Mouse (Mus musculus) embryo, embryonic 10.5 days (tissue): ENCODE data around the gene Mmp28.
A peak's percentile ranks its signal among the peaks of the same experiment; 100 is the strongest.

Experiments
- DNase-seq: peaks from one replicate; pipeline ENCODE4 v3.0.0-alpha.2; 2015; ENCODE audit warnings: low spot score

The Mmp28 gene

DNA sequence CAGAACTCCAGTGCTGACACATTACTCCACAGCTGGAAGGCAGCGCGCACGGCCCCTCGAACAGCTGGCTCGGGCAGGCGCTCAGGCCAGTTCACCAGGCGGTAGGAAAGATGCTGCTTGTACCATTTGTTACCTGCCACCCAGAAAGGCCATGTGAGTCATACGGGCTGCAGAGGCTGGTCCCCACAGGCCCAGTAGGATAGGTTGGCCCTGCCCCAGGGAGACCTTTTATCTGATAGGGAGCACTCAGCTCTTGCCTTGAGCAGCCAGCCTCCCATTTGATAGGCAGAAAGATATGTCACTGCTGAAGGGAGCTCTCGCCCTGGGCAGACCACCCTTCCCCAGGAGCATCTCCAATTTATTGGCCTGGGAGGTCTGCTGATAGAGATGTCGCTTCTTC, 15.3 kb downstream of the Mmp28 start:
- DNase-seq = no peak

DNA sequence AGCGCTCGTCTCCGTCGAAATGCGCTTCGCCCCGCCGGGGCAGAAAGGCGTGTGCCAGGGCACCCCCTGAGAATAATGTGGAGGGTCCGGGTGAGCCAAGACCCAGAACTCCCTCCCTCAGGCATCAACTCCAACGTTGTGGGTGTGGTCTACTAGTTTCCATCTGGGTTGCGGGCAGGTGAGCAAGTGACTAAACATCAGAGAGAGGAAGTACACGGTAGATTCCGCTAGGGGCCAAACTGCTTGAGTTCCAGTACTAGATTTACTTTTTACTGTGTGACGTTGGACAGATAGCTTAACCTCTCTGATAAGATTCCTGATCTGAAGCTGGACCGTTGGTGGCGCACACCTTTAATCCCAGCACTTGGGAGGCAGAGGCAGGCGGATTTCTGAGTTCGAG, 17.9 kb downstream of the Mmp28 start:
- DNase-seq = no peak

DNA sequence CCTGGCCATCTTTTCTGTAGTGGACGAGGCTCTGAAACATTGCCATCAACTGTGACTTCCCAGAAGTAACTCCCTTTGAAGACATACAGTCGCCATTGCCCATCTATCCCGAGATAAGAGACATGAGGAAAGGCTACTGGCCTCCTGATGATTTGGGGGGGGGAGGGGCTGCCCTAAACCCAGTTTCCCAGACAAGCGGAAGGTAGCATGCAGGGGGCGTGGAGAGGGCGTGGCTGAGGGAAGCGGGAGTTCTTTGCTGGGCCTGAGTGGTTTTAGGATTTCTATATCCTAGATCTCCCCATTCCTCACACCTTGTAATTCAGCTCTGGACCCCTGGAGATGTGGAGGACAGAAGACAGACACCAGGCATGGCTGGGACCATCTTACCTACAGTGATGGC, 19.0 kb downstream of the Mmp28 start:
- peak; percentile 30 for DNase-seq

DNA sequence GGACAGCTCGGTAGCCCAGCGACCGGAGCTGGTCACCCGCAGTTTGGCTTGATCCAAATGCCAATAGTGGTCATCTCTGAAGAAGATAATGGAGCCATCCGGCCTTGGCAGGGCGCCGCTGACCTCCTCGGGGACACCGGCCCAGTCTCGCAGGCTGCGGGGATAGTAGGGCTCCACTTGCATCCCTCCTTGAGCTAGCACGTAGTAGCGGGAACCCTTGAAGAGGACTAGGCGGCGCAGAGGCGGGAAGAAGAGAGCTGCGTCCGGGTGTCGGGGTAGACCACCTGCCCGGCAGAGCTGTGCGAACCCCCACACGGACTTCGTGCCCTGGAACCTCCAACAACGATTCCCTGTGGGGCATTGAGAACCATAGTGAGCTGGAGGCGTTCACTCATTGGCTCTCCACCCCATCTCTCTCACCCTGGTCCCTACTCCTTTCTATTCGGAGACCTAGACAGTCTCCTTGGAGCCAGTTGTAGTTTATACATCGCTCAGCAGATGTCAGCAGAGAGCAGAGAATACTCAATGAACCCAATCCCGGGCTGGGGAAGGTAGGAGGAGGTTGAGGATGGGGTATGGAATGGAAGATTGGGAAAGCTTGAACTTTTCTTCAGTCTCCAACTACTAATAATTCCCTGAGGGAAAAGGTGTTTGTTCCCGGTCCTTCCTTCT, 20.1 kb downstream of the Mmp28 start:
- peak; percentile 94 for DNase-seq

DNA sequence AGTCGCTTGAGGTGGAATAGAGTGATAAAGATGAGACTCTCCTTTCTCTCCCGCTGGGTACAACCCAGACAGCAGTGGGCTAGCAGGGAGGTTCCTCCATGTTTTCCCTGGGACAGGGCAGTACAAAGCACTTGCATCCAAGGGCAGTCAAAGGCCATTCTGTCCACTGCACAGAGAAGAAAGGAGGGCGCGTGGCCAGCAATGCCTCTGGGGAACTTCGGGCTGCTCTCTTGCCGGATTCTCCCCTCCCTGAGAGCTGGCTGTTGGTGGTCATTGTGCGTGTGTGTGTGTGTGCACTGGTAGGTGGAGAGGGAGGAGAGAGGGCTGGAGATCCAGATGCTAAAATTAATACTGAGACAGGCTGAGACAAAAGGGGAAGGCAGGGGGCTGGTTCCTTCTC, 21.6 kb downstream of the Mmp28 start:
- DNase-seq = no peak

DNA sequence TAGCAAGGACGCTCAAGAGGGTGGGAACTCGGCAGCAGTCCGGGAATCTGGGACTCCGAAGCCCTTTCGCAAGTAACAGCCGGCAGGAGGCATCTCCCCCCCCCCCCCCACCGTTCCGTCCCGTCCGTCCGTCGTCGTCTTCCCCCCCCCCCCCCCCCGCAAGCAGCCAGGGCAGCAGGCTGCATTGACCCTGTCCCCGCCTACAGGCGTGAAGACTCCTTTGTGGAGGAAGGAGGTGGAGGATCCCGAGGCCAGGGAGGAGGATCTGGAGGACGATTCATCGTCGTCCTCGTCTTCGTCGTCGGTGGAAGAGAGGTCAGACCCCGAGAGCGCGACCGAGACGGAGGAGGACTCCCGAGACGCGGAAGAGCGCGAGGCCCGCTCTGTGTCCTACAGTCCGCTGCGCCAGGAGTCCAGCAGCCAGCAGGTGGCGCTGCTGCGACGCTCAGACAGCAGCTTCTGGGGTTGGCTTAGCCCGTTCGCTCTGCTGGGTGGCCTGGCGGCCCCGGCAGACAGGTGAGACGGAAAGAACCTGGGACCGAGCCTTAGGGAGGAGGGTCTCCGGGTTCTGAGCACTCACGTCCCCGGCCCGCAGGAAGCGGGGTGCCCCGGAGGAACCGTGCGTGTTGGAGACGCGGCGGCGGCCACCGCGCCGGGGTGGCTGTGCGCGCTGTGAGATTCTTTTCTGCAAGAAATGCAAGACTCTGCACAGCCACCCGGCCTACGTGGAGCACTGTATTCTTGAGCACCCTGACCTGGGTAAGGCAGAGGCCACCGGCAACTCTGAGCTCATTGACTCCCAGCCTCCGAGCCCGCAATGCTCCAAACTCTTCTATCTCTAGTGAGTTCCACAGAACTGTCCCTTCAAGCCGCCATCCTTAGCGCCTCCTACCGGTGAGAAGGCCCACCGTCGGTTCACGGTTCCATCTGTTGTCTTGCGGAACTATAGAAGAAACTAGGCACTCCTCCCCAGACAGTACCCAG, 22.5 kb downstream of the Mmp28 start:
- peak; percentile 96 for DNase-seq

DNA sequence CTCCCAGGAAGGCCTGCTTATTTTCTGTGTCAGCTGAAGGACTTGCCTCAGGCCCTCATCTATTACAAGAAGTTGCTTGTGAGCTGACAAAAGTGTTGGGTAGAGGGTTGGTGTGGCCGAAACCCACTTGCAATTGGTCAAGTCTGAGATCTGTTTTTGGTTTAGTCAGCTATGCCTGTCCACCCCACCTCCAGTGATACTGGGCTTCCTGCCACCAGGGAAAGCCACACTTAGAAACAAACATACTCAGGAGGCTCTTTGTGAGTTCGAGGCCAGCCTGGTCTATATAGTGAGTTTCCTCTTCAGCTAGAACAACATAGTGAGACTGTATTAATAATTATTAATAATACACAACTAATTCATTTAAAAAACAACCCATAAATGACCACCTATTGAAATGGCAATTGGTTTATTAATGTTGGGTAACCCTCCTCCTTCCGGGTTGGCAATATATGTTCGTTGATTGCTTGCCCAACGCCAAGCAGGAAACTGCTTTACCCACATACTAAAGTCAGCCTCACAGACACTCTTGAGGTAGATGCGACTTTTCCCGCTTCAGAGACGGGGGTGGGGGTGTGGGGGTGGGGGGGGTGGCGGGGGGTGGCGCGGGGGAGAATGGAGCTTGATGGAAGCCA, 23.3 kb downstream of the Mmp28 start:
- no peak for DNase-seq

DNA sequence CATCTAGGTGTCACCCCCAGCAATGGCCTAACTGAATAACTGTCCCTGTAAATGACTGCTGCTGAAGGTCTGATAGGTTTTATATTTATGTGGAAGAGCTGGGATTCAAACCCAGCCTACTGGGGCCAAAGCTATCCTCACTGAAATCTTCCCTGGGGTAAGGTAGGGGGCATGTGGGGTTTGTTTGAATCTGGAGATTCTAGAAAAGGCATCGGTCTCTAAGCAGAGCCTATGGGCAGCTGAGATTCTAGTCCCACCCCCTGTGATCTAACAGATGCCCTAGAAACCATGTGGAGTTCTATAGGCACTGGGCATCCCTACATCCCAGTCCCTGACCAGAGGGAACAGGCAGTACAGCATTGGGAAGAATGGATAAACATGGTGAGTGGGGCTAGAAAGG, 25.5 kb downstream of the Mmp28 start, which contains the start of gene 1700020L24Rik:
Gene 1700020L24Rik (plus strand): TSS at position 301 of the 400 bp plus-strand sequence.
- no peak for DNase-seq

DNA sequence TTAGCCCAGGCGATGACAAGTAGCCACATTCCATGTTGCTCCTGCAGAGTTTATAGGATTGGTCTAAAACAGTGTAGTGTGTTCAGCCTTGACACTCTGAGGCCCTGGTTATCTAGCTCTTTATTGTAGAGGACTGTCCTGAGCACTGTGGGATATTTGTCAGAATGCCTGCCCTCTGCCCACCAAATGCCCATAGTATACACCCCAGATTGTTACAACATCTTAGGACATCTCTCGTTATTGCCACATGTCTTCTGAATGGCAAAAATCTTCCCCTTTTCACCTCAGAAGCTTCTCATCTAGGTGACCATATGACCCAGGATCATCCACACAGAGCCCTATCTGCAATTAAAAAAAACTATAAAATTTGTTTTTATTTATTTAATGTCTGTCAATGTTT, 30.3 kb downstream of the Mmp28 start:
- DNase-seq = no peak

DNA sequence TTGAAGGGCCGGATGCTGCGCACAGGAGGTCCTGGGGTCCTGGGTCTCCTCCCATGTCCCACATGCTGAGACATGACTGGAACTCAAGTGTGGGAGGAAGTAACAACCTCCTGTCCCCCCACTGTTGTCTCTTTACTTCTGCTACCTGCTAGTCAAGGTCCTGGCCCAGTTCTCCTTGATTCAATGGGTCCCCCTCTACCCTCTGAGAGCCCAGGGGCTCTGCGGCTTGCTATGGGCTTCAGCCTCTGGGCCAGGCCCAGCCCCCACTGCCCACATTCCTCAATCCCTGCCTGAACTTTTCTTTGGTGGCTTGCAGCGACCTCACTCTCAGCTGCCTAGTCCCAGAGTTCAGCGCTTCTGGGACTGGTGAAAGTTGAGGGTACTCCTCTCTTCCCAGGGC, 33.5 kb downstream of the Mmp28 start, which contains the start of gene Gas2l2:
Gene Gas2l2 (minus strand): TSS at position 101 of the 400 bp plus-strand sequence.
- DNase-seq = no peak

DNA sequence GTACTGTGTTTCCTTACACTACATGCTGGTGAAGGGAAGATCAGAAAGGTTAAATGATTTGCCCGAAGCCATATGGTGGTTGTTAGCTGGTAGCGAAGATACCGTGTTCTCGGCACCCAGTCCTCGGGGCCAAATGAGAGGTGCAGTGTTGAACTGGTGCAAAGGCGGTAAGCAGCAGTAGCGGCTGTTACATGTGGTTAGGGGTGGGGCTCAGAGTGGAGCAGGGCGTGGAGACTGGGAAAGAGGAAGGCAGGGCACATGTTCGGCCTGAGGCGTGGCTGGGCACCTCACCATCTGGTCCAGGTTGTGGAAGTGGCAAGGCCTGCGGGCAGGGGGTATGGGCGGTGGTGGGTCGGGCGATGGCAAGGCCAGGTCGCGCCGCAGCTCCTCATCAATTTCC, 35.9 kb downstream of the Mmp28 start:
- no peak for DNase-seq

DNA sequence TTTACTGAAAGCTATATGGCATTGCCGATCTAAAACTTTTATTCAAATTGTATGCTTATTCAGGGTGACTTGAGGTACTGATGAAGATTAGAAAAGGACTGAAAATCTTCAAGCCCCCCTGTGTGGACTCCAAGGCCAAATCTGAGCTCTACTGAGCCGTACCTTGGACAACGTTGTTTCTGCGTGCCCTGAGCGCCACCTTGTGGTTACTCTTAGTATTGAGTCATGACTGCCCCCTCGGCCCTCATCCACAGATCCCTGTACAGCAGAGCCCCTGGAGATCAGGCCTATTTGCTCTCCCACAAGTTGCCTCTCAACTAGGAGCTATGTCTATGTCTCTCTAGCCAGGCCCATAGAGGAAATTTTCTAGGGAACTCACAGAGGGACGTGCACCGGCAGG, 38.2 kb downstream of the Mmp28 start:
- DNase-seq = peak; percentile 89

DNA sequence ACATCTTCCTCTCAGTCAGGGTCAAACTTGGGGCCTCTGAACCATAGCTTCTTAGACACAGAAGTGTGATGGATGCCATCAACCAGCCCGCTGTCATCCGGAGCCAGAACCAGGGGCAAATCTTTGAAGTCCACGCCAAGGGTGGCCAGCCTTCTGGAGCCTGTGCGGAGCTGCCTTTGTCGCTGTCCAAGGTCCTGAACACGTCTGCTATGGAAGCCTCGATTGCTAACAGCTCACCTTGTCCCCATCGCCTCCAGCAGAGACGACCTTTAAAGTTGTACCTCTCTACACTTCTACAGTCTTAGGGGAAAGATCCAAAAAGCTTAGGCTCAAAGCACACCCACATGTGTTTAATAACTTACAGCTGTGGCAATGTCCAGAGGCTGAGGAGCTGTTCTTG, 41.6 kb downstream of the Mmp28 start:
- peak; percentile 85 for DNase-seq

DNA sequence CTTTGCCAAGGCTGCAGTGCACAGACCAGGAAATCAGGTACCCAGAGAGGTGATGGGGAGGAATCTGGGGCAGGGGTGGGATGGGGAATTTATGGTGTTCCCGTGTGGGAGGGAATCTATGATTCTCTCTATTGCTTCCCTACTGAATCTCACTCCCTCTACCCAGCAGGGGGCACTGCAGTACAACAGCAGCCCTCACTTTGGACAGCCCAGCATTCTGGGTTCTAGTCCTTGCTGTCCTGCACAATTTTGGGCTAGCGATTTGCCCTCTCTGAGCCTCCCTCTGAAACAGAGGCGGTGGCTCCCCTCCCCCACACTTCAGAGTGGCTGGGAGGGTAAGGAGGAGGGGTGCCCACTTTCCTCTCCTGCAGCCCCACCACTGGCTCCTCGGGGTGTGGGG, 42.5 kb downstream of the Mmp28 start:
- peak; percentile 33 for DNase-seq

DNA sequence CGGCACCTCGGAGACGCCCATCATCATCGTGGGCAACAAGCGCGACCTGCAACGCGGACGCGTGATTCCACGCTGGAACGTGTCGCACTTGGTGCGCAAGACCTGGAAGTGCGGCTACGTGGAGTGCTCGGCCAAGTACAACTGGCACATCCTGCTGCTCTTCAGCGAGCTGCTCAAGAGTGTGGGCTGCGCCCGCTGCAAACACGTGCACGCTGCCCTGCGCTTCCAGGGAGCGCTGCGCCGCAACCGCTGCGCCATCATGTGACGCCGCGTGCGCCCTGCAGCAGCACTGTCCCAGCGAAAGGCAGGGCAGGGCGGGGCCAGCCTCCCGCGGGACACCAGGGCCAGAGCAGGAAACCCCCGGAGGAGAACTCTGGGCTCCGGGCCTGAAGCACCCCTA, 44.3 kb downstream of the Mmp28 start:
- DNase-seq = peak; percentile 51

DNA sequence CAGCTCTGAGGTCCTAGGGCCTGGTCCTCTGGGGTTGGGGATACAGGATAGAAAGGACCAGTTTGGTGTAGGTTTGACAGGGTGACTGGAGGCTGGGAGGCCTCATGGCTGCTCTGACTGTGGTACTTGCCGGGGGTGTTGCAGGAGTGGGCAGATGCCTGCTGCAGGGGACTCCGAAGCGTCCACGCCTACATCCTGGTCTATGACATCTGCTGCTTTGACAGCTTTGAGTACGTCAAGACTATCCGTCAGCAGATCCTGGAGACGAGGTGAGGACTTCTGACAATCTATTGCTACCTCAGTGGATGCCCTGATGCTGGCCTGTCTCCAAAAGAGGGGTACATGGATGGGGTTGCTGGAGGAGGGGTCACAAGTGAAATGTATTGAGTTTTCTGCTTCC, 45.2 kb downstream of the Mmp28 start:
- DNase-seq = no peak

DNA sequence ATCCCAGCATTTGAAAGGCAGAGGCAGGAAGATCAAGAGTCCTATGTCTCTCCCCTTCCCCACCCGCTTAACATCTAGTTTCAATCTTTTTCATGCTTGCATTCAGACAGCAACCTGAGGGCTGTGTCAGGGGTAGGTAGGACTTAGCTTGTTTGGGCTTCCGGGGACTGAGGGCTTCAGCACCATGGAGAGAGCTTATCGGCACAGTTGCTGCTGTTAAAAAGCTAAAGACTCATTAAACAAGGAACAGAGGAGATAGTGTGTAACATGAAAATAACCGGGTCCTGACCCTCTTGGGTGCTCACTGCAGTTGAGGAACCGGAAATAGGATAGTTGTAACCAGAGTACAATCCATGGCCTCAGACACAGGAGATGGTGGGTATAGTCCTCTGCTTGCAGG, 45.8 kb downstream of the Mmp28 start:
- peak; percentile 83 for DNase-seq

DNA sequence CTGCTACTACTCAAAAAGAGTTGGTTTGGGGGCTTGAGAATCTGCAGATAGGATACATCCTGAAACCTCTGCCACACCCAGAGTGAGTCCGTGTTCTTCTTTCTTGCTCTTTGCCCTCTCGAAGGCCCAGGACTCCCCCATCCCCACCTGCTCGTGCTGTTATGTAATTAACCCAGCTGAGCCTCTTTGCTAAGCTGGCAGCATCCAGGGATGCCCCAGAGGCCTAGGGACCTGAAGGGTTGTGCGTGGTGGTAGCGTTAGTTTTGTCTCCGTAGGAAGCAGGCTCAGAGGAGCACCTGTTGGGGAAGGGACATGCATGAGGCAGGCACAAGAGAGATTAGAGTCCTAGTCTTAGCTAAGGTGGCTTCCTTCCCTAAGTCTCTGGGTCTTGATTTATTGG, 52.4 kb downstream of the Mmp28 start:
- DNase-seq = peak; percentile 9

DNA sequence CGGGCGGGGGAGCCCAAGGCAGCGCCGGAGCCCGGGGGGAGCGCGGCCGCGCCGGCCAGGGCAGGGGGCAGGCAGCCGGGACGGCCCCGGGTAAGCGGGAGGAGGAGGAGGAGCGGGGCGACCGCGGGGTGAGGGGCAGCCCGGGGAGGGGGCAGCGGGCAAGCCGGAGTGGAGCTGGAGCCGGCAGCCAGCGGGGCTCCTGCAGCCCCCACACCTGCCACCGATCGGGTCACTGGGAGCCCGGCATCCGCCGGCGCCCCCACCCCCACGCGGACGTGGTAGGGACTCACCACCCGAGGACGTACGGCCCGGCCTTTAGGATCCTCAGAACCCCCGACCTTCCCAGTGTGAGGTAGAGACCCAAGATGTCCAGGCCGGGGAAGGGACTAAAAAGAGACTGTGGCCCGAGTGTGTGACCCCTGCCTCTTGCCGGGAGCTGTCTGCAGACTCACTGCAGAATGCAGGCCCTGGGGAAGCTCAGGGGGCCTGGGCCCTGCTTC, 53.0 kb downstream of the Mmp28 start:
- peak; percentile 33 for DNase-seq

DNA sequence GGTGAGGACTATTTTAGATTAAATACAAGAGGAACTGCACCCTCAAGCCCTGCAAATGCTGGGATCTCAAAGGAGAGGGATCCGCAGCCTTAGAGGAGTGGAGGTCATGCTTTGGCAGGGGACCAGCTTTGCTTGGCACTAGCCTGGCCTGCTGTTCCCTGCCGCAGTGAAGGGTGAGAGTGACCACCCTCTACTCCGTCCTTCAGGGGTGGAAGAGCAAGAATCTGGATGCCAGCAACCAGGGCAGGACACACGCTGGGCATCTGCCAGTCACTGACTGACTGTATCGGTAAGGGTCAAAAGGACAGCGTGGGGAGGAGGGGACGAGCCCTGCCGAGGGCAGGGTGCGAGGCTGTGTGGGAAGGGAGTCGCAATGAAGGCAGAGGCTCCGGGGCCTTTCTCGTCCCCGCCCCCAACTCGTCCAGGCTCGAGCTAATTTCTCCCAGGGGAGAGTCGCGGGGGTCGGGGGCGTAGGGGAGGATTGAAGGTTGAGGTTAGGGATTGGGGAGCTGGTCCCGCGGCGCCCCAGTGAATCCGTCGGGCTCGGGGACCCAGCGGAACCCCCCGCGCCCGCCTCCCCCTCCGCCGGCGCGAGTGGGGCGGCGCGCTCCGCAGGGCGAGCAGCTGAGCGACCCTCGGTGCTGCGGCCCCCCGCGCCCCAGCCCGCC, 53.6 kb downstream of the Mmp28 start, which contains the start of gene Rasl10b:
Gene Rasl10b (plus strand): TSS at position 51 of the 668 bp plus-strand sequence.
- DNase-seq = peak; percentile 62

DNA sequence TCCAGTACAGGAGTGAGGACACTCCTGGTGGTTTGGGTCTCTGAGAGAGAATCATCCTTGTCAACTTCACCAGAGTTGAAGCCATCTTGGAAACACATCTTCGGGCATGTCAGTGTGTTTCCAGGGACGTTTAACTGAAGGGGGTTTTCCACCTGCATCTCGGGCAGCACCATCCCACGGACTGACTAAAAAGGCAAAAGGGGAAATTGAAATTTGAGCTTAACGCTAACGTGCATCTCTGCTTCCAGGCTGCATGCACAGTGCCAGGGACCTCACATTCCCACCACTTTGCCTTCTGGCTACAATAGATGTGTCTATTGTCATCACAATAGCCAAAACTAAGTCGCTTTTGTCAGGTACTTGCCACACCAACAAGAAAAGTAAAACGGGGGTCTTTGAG, 54.6 kb downstream of the Mmp28 start:
- DNase-seq = no peak

DNA sequence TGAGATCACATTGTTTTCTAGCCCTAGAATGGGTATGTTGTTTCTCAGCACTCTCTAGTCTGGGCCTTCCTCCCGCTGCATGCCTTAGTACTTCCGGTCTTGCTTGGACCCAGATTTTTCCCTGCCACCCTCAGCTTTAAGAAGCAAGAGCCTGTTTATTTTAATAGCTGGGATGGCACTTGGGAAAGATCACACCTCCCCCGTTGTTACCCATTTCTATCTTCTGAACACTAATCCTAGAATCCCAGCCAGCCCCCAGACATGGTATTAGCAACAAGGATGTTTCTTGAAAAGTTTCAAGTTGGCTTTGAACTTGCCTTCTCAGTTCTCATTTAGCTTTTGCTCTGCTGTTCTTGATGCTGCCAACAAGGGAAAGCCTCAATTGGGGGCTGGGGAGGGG, 56.5 kb downstream of the Mmp28 start:
- no peak for DNase-seq
